Mouse (Mus musculus): Measurements from ENCODE around the gene Gnb2.

Gene Gnb2

GRCm38 (mm10) chr5:137533117-137533827 is at the start of gene Gnb2, which contains the start of gene Epo:
Gene Gnb2, minus strand, starts transcription at chr5:137533510.
Gene Epo, minus strand, starts transcription at chr5:137533242.
- ATAC-seq (ENCODE audit: insufficient number of reproducible peaks, low FRiP score, low TSS enrichment) = peak; percentile 74

- ATAC-seq (ENCODE audit: insufficient number of reproducible peaks, low FRiP score, low TSS enrichment) = no peak
These were observed 49.4 kb upstream of the Gnb2 start for GRCm38 (mm10) chr5:137582702-137583101.

- ATAC-seq (ENCODE audit: insufficient number of reproducible peaks, low FRiP score, low TSS enrichment) = no peak
These were observed 46.9 kb upstream of the Gnb2 start for GRCm38 (mm10) chr5:137580246-137580645.

GRCm38 (mm10) chr5:137574470-137574901 is 41.2 kb upstream of the Gnb2 start:
- peak; percentile 86; the same call in 1 of the 2 replicates for ATAC-seq (ENCODE audit: insufficient number of reproducible peaks, low FRiP score, low TSS enrichment)

- ATAC-seq (ENCODE audit: insufficient number of reproducible peaks, low FRiP score, low TSS enrichment) = no peak
These were observed 37.6 kb upstream of the Gnb2 start for GRCm38 (mm10) chr5:137570691-137571586.

GRCm38 (mm10) chr5:137570181-137570580 is 36.9 kb upstream of the Gnb2 start:
- no peak for ATAC-seq (ENCODE audit: insufficient number of reproducible peaks, low FRiP score, low TSS enrichment)

- no peak for ATAC-seq (ENCODE audit: insufficient number of reproducible peaks, low FRiP score, low TSS enrichment)
These were observed 36.4 kb upstream of the Gnb2 start, which contains the start of gene Tfr2 for GRCm38 (mm10) chr5:137569665-137570064. Gene Tfr2, plus strand, starts transcription at chr5:137569840.

GRCm38 (mm10) chr5:137569031-137569430 is 35.7 kb upstream of the Gnb2 start:
- ATAC-seq (ENCODE audit: insufficient number of reproducible peaks, low FRiP score, low TSS enrichment) = no peak

GRCm38 (mm10) chr5:137568223-137568798 is 35.0 kb upstream of the Gnb2 start:
- ATAC-seq (ENCODE audit: insufficient number of reproducible peaks, low FRiP score, low TSS enrichment) = no peak

- ATAC-seq (ENCODE audit: insufficient number of reproducible peaks, low FRiP score, low TSS enrichment) = no peak
These were observed 33.1 kb upstream of the Gnb2 start for GRCm38 (mm10) chr5:137566416-137566815.

- no peak for ATAC-seq (ENCODE audit: insufficient number of reproducible peaks, low FRiP score, low TSS enrichment)
These were observed 32.4 kb upstream of the Gnb2 start for GRCm38 (mm10) chr5:137565744-137566143.

- no peak for ATAC-seq (ENCODE audit: insufficient number of reproducible peaks, low FRiP score, low TSS enrichment)
These were observed 29.7 kb upstream of the Gnb2 start for GRCm38 (mm10) chr5:137562965-137563364.

GRCm38 (mm10) chr5:137561556-137561955 is 28.2 kb upstream of the Gnb2 start:
- ATAC-seq (ENCODE audit: insufficient number of reproducible peaks, low FRiP score, low TSS enrichment) = no peak

GRCm38 (mm10) chr5:137553898-137554297 is 20.6 kb upstream of the Gnb2 start:
- ATAC-seq (ENCODE audit: insufficient number of reproducible peaks, low FRiP score, low TSS enrichment) = 0 out of 2 replicates have a peak, but pooled peaks have one; percentile 49

- ATAC-seq (ENCODE audit: insufficient number of reproducible peaks, low FRiP score, low TSS enrichment) = peak; percentile 95
These were observed 20.1 kb upstream of the Gnb2 start, which contains the start of gene Actl6b for GRCm38 (mm10) chr5:137553411-137553837. Gene Actl6b, plus strand, starts transcription at chr5:137553517.

- ATAC-seq (ENCODE audit: insufficient number of reproducible peaks, low FRiP score, low TSS enrichment) = 0 out of 2 replicates have a peak, but pooled peaks have one; percentile 12
These were observed 19.7 kb upstream of the Gnb2 start for GRCm38 (mm10) chr5:137553000-137553399.

GRCm38 (mm10) chr5:137551119-137551518 is 17.8 kb upstream of the Gnb2 start:
- ATAC-seq (ENCODE audit: insufficient number of reproducible peaks, low FRiP score, low TSS enrichment) = no peak

GRCm38 (mm10) chr5:137549840-137550239 is 16.5 kb upstream of the Gnb2 start:
- no peak for ATAC-seq (ENCODE audit: insufficient number of reproducible peaks, low FRiP score, low TSS enrichment)

GRCm38 (mm10) chr5:137545596-137545995 is 12.3 kb upstream of the Gnb2 start:
- no peak for ATAC-seq (ENCODE audit: insufficient number of reproducible peaks, low FRiP score, low TSS enrichment)

GRCm38 (mm10) chr5:137544926-137545325 is 11.6 kb upstream of the Gnb2 start:
- ATAC-seq (ENCODE audit: insufficient number of reproducible peaks, low FRiP score, low TSS enrichment) = no peak
